Mouse (Mus musculus) gonadal fat pad, adult 2 months (tissue): ENCODE measurements around the gene Vps11. TPM values are rescaled to one million over a fixed set of nuclear protein-coding genes. Genes with fewer than 3 reads are reported as not detected.
"Not testable (repeated sequence)": the region's sequence is repeated elsewhere in the genome, so short reads cannot be mapped to it uniquely, and the experiment has no call there.

Experiments
- DNase-seq: peaks from one replicate; pipeline ENCODE4 v3.0.0-alpha.2; 2012; ENCODE audit warnings: low read depth
- polyA plus RNA-seq: library from polyadenylated mRNA; depleted of rRNA; stranded (reverse); fragments of >200 nt; gene quantifications from 2 replicates; pipeline ENCODE4 v1.2.3, GENCODE M21; 2012

Gene Vps11
- polyA plus RNA-seq, 1 experiment: 42.6 TPM

DNA sequence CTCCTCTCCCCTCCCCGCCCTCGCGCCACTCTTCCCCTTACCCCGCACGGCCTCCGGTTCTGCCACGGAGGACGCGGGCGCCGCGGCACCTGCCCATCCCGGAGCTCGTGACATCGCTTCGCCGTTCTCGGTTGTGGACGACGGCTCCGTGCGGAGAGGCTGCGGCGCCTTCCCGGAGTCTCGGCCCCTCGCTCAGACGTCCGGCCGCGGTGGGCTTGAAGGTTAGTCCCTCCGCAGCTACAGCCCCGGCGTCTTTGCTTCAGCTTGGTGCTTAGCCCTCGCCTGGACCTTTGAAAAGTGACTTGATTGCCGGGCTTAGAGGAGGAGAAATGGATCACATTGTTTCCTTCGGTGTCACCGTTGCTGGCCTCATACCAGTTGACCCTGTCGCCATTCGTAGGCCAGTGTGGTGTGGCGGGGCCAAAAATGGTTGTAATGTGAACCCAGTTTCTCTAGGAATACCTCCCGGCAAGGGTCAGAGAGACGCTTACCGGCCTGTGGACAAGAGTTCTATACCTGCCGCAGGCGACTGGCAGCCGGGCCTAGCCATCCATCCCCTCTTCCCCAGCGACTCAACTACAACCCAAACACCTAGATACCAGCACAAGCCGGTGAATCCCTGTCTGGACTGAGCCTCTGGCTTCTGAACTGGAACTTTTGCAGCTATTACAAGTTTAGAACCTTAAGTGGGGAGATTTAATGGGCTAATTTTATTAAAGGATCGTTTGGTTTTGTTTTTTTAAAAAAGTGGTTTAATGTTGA is 26.0 kb downstream of the Vps11 start:
- no peak for DNase-seq

DNA sequence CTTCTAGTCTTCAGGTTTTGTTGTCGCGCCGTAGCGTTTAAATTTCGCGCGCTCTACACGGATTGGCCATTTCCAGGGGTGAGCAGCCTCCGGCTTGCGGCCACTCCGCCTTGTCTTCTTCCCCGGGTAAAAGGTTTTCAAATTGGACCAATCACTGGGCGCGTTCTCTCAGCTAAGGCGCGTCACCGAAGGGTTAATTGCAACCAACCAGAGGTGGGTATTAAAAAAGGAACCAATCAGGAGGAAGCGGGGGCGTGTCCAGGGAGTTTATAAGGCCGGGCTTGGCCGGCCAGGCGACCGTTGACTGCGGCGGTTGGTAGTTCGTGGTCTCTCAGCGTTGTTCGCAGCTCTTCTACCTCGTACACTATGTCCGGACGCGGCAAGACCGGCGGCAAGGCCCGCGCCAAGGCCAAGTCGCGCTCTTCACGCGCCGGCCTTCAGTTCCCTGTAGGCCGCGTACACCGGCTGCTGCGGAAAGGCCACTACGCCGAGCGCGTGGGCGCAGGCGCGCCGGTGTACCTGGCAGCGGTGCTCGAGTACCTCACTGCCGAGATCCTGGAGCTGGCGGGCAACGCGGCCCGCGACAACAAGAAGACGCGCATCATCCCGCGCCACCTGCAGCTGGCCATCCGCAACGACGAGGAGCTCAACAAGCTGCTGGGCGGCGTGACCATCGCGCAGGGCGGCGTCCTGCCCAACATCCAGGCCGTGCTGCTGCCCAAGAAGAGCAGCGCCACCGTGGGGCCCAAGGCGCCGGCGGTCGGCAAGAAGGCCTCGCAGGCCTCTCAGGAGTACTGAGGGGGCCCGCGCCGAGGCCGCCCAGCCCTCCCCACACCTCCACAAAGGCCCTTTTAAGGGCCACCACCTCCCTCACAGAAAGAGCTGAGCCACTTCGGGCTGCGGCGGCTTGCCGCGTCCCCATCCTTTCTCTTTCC is 26.8 kb downstream of the Vps11 start, which contains the start of gene H2afx:
Gene H2afx (plus strand): TSS at position 299 of the 935 bp plus-strand sequence.
- DNase-seq: peak; percentile 96

DNA sequence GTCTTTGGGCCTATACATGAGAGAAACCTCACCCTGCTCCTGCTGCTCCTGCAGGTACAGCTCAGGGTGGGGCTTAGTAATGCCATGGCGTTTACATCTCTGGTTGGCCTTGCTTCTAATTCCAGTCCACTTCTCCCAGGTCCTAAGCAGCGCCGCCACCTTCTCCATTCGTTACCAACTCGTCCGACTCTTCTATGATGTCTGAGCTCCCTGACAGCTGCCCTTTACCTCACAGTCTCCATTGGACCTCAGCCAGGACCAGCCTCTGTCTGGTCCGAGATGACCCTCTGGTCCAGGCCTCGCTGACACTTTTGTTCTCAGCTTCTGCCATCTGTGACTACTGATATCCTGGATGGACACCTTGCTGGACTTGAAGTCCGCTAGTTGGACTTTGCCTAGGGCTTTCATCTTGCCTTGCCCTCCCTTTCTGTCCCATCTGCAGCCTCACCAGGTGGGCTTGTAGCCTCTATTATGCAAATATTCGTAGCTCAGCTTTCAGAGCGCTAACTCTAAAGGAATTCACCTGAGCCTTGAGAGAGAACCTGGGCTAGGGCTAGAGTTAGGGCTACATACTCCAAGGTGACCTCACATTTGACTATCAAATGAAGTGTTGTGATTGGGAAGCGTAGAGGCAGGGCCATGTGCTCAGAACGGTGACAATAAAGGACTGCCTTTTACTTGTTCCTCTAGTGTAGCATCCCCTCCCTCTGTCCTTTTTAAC is 28.4 kb downstream of the Vps11 start:
- no peak for DNase-seq

DNA sequence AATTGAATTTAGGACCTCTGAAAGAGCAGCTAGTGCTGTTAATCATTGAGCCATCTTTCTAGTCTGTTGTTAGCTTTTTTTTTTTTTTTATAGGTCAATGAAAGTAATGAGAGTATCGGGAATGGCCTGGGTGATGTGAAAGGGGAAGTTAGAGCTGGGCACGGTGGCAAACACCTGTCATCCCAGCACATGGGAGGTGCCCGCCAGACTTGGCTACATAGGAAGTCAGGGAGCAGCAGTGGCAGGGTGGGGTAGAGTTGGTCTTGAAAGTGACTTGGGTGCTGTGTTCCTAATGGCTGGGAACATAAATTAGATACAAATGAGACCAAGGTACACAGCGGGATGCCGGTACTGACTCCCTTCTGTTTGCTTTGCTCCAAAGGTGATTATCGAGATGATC is 30.7 kb downstream of the Vps11 start:
- DNase-seq: no peak

DNA sequence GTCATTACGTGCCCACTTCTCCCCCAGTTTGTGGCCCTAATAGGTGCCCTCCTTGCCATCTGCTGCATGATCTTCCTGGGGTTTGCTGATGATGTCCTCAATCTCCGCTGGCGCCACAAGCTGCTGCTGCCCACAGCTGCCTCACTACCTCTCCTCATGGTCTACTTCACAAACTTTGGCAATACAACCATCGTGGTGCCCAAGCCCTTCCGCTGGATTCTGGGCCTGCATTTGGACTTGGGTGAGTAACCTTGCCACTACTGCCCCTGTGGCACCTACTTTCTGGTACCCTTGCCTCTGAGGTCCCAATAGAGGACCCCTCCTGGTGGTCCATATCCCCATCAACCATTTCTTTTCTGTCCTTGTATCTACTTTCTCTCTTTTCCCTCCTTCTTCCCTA is 33.5 kb downstream of the Vps11 start:
- no peak for DNase-seq

DNA sequence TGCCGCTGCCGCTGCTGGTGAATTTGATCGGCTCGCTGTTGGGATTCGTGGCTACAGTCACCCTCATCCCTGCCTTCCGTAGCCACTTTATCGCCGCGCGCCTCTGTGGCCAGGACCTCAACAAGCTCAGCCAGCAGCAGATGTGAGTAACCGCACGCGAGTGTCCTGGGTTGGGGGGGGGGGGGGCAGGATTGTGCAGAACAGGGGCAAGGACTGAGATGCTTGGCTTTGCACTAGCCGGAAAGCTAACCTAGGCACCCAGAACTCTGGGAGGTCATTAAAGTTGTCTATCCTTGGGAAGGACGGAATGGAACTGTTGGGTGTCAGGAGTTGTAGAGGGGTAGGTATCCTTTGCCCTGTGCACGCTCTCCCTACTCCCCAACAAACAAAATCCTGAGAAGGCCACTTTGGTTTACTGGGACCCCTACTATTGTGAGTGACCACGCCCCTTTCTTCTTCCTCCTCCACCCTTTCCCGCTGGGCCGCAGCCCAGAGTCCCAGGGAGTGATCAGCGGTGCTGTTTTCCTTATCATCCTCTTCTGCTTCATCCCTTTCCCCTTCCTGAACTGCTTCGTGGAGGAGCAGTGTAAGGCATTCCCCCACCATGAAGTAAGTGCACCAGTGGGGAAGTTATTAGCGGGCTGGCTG is 34.3 kb downstream of the Vps11 start:
- DNase-seq: no peak

DNA sequence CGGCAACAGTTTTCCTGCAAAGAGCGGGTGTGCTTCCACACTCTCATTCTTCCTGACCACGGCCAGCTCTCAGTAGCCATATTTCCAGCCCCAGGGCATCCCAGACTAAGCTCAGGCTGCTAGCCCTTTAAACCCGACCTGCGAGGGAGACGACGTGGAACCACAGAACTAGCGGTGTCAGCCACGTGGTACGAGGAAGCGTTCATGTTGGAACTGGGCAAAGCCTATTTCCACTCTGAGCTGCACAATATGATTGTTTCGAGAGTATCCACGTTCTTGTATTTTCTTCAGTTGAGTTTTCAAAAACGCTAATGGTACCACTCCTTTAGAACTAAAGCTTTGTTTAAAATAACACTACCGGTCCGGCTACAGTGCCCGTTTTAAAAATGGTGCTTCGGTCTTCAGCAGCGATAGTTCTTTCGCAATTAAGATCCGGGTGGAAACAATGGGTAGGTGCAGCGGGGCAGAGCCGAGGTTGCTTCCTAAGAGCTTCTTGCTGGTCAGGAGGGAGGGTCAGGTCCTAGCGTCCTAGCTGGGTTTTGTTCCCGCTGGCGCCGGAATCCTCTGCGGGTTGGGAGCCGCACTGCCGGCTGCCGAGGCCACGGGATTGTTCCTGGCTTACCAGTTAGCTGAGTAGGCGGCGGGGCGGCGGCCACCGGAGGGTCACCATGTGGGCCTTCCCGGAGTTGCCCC is 35.0 kb downstream of the Vps11 start:
- DNase-seq: peak; percentile 82

DNA sequence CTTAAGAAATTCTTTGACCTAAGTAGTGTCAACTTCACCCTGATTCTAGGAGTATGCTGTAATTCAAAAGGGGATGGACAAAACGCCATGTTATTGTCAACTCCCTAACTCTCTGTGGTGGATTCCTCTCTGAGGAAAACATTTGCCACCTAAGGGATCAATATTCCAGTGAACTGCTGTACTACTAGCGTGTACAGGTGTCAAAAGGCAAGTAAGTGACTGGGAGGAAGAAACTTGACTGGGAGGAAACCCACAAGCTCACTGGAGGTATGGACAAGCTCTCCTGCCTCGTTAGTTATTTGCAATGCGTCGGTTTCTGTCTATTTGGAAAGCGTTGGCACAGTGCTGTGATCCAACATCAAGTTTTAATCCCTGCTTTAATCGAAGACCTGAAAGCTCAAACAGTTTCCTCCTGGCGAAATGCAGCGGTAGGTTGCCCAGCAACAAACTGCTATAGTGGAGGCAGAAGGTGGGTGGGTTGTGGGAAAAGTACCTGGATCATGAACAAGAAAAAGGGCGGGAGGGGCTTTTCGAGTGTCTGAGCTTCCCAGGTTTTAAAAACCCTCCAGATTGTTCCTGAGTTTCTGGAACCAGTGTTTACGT is 35.6 kb downstream of the Vps11 start, which contains the start of gene Dpagt1:
Gene Dpagt1 (plus strand): TSS at position 252 of the 603 bp plus-strand sequence.
- DNase-seq: peak; percentile 74

DNA sequence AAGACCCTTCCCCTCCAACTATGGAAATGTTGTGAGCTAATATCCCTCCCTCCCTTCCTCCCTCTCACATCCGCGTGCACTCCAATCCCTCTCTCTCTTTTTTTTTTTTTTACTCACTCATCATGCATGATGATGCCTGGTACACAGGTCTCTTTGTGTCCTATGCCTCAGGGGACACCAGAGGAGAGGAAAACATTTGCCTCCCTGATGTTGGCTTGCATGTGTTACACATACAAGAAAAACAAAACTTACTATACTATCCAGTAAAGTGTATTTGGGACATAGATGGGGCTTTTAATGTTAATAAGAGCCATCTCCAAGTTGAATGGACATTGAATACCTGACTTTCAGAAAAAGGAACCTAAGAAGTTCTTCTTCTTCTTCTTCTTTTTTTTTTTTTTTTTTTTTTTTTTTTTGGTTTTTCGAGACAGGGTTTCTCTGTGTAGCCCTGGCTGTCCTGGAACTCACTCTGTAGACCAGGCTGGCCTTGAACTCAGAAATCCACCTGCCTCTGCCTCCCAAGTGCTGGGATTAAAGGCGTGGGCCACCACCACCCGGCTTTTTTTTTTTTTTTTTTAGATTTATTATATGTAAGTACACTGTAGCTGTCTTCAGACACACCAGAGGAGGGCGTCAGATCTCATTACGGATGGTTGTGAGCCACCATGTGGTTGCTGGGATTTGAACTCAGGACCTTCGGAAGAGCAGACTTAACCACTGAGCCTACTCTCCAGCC is 36.3 kb downstream of the Vps11 start:
- DNase-seq: not testable (repeated sequence)

DNA sequence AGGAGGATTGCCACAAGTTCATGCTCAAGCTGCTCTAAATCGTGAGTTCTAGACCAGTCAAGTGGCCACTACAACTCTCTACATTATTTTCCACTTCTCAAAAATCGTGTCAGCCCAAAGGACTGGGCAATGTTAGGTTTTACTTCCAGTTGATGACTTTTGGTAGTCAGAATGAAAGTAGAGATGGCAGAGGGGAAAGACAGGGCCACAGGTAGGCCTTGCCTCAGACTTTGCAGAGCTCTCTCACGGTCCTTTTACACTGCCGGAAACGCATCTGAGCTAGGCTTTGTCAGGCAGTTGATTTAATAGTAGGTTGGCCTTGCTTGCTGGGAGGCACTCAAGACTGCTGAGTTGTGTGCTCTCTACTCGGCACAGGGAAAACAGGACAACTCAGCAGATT is 37.3 kb downstream of the Vps11 start:
- DNase-seq: no peak

DNA sequence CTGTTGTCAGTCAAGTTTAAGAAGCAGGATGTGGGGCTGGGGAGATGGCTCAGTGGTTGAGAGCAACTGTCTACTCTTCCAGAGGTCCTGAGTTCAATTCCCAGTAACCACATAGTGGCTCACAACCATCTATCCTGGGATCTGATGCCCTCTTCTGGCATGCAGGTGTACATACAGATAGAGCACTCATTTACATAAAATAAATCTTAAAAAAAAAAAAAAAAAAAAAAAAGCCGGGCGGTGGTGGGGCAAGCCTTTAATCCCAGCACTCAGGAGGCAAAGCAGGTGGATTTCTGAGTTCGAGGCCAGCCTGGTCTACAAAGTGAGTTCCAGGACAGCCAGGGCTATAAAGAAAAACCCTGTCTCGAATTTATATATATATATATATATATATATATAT is 37.8 kb downstream of the Vps11 start:
- not testable (repeated sequence) for DNase-seq

DNA sequence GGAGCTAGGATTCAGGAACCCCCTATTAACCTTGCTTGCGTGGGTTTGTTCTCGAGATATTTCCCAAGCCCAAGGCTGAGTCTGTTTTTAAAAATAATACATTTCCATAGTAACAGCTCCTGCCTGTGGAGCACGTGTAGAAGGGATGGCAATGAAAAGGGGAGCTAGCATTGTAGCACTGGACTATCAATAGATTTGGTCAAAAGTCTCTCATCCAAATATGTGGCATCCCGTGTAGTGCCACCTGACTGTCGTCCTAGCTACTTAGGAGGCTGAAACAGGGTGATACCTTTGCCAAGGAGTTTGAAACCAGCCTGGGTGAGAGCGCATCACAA is 40.7 kb downstream of the Vps11 start:
- no peak for DNase-seq

DNA sequence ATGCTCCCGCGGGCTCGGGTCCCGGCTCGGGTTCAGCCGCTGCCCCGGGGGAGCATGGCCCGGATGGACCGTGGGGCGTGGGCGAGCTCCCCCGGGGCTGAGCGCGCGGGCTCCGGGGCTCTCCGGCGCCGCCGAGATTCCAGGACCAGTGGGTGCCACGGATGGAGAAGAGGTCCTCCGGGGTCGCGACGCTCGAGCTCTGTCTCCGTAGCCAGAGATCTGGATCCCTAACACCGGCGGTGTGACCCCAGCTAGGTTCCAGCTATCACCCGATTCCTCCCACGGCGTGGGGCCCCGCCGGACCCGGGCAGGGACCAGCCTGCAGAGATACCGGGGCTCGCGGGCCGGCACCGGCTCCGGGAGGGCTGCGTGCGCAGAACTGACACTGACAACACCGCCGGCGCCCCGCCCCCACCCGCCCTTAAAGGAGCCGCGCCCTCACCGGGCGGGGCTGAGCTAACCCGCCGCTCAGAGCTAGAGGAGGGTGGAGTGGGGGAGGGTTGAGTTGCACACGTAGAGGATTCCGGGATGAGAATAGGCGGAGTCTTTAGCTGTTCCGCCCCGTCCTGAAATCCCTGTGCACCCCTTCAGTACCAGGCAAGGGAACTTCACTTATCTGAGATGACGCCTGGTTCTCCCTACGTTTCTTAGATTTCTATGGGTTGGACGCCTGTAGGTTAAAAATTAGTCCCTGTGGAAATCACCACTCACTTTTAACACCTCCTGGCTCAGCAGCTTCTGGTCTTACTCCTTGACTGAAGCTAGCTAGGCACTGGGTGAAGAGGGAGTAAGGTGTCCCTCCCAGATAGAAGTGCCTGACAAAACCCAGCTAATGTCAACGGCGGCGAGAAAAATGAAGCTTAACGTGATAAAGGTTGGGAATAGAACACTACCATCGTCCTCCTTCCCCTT is 41.3 kb downstream of the Vps11 start, which contains the start of gene C2cd2l:
Gene C2cd2l (minus strand): TSS at position 399 of the 912 bp plus-strand sequence.
- DNase-seq: peak; percentile 70

DNA sequence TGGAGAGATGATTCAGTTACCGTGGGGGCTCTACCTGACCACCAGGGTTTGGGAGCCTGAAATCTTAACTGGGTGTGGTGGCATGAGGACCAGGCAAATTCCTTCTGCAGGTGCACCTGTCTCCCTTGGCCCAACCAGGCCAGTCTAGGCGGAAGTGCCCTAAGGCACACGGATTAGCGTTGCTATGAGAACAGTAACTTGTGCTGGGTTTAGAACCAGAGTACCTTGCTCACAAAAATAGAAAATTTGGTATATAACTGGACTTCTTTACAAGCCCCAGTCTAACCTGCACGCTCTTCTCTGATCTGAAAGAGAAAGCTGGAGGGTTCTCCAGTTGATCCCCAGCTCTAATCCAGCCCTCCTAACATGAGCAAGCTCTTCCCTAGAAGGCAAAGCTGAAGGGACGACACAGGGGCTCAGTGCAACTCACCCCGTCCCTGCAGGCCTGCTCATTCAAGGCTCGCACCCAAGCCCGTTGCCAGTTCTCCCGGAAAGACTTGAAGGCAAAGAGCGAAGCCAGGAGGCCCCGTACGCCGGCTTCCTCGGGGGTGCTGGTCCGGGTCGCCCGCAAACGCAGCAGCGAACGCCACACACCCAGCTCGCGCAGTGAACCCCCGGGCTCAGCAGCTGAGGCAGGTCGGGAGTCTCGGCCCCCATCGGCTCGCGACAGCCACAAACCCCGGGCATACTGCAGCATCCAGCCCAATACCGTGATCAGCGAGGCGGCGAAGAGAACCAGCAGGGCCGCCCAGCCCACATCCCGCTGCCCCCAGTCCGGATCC is 42.2 kb downstream of the Vps11 start:
- no peak for DNase-seq

DNA sequence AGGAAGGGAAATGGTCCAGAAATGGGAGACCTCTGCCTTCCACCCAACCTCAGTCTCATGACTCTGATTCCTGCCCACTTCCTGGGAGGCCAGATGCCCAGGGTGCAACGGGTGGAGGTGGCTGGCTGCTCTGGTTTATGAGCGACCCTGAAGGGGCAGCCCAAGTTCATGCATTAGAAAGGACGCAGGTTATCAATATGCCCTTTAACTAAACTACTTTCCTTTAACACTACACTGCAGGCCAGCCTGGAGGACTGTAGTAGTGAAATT is 42.7 kb downstream of the Vps11 start:
- no peak for DNase-seq

DNA sequence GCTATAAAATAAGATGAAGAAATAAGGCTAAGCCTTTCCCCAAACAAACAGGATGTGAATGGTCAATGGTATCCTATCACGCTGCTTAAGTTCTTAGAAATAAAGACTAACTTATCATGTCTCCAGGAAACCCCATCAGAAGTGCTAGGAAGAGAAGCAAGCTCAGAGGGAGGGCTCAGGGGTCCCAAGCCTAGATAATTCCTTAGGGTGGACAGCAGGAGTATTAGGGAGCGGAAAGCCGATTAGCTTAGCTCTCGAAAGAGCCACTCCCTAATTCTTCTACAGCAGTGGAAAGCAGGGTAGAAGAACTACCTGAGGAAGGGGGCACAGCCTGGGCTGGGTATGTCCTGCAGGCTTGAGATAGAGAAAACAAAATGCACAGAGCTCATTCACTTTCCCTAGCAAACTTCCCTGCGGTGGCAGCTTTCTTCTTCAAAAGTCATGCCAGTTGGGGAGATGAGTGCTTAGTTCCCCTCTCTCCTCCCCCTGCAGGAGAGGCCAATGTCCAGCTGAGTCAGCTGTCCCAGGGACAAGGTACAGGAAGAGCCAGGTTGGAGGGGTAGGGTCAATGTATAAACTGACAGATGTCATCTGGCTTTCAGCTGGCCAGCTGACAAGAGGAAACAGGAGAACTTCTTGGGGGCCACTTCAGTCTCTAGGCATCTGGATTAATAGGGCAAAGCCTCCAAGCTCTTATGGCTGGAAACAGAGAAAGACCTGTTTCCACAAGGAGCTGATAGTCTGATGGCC is 43.2 kb downstream of the Vps11 start:
- no peak for DNase-seq

DNA sequence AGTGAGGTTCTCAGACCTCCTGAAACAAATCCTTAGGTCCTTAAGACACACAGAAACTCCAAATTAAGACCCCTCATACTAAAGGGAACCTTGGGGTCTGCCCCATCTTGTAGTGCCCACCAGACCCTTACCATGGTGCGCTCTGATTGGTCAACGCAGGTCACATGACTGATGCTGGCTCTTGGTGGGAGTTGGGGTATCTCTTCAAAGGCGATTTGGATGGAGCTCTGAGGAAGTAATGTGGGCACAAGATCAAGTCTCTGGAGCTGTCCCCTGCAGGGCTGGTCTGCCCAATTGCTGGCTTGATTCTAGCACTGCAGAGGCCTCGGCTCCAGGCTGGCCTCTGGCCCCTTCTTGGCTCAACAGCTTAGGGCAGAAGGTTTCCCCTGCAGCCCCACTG is 44.0 kb downstream of the Vps11 start:
- DNase-seq: no peak
